Mouse (Mus musculus): ENCODE data around the gene Clint1.

Gene Clint1

GRCm38 (mm10) chr11:45883270-45883931, 31.6 kb downstream of the Clint1 start:
- no peak for DNase-seq (ENCODE audit: low spot score in 2 of 2)

- peak in 1 of 2 experiments; percentile 45 for DNase-seq (ENCODE audit: low spot score in 2 of 2)
Observed at GRCm38 (mm10) chr11:45884029-45884428, 32.2 kb downstream of the Clint1 start.

DNA sequence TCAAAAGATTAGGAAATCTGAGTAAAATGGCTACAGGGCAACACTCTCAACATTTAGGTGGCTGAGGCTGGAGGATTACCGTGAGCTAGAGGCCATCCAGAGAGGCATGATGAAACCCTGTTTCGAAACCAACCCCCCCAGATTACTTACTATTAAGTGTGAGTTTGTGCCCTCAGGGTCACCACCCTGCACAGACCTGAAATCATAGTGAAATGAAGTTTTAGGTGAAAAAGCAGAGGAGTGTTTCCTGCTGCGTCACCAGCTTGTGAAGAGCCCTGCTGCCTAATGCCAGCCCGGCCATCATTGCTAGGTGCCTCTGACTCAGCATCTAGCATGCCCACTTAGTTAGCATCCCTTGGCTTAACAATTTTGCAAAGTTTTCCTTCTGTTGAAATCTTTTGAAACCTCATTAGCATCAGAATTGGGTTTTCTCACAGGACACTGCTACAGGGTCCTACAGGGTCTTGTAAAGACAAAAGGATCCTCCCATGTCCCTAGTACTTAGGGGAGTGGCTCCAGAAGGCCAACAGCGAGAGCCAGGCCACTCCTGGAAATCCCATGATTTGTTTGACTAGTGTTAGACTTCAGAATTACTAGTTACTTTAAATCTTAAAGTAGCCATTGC, 33.9 kb downstream of the Clint1 start:
- no peak for DNase-seq (ENCODE audit: low spot score in 2 of 2)

GRCm38 (mm10) chr11:45886596-45886995, 34.7 kb downstream of the Clint1 start:
- DNase-seq (ENCODE audit: low spot score in 2 of 2): no peak

- no peak for DNase-seq (ENCODE audit: low spot score in 2 of 2)
Observed at GRCm38 (mm10) chr11:45888471-45889030, 36.7 kb downstream of the Clint1 start.

- DNase-seq (ENCODE audit: low spot score in 2 of 2): no peak
Observed at GRCm38 (mm10) chr11:45889981-45890380, 38.1 kb downstream of the Clint1 start.

DNA sequence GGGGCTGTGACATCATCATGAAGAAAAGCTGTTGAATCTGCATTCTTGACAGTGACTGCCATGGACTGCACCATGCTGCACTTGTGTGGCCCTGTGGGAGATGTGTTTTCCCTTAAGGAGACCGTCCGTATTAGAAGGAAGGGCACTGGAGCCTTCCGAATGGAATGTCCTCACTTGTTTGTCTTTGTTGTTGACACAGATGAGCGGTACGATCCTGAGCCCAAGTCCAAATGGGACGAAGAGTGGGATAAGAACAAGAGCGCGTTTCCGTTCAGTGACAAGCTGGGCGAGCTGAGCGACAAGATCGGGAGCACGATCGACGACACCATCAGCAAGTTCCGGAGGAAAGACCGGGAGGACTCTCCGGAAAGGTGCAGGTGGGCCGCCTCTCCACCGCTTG, 38.6 kb downstream of the Clint1 start:
- no peak for DNase-seq (ENCODE audit: low spot score in 2 of 2)

DNA sequence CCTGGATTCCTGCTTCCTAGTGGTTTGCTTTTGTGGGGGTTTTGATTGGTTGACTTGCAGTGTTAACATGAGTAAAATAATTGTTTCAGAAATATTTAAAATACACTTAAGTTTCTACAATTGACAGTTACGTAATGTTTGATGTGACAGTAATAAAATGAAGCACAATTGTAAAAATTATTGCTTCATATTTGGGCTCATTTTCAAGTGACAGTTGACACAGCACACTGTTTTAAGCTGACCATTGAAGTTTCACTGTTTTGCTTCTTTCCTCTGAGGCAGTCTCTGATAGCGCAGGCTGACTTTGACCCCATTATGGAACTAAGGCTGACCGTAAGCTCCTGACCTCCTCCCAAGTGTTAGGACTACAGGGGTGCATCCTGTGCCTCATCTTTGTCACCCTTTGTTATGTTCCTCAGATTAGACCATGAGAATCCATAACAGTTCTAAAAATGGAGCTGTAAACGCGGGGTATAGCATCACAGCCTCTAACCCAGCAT, 41.1 kb downstream of the Clint1 start:
- no peak for DNase-seq (ENCODE audit: low spot score in 2 of 2)

- DNase-seq (ENCODE audit: low spot score in 2 of 2): no peak
Observed at GRCm38 (mm10) chr11:45897392-45897791, 45.5 kb downstream of the Clint1 start.

GRCm38 (mm10) chr11:45900233-45901015, 48.6 kb downstream of the Clint1 start:
- DNase-seq (ENCODE audit: low spot score in 2 of 2): no peak

DNA sequence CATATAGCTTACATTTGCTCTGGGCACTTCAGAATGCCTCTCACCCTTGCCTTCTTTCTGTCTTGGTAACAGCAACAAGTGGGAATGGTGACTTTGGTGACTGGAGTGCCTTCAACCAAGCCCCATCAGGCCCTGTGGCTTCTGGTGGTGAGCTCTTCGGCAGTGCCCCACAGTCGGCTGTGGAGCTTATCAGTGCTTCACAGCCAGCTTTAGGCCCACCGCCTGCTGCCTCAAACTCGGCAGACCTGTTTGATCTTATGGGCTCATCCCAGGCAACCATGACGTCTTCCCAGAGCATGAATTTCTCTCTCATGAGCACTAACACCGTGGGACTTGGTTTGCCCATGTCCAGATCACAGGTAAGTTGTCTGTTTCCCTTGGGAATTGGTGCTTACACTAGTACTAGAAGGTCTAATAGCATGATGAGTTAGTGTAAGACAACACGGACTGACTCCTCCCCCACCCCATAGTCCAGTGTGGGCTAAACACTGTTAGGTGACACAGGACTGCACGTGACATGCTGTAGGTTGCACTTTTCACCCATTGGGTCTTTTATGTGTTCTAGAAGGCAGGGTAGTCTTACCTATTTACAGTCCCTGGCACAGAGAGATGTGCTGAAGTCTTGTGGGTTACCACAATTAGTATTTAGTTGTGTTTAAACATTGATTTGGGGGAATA, 54.4 kb downstream of the Clint1 start:
- peak in 1 of 2 experiments; percentile 6 for DNase-seq (ENCODE audit: low spot score in 2 of 2)

GRCm38 (mm10) chr11:45907301-45907700, 55.5 kb downstream of the Clint1 start:
- DNase-seq (ENCODE audit: low spot score in 2 of 2): no peak

- no peak for DNase-seq (ENCODE audit: low spot score in 2 of 2)
Observed at GRCm38 (mm10) chr11:45908070-45908469, 56.2 kb downstream of the Clint1 start.

- no peak for DNase-seq (ENCODE audit: low spot score in 2 of 2)
Observed at GRCm38 (mm10) chr11:45908894-45909293, 57.0 kb downstream of the Clint1 start.

DNA sequence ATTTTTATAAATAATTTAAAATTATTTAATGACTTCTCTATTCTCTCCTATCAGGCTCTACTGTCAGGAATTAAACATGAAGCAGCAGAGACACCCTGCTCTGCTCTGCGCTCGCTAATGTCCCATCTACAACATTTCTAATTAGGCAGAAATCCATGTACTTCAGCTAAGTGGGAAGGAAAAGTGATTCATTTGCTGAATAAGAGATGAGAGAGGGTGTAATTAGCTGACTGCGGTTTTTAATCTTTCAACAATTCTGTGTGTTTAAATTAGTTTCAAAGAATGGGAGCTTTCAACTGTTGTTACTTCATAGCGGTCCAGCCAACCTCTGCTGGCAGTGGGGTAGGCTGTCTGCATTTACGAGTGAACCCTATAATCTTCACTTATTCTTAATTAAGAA, 58.9 kb downstream of the Clint1 start:
- DNase-seq (ENCODE audit: low spot score in 2 of 2): no peak

- no peak for DNase-seq (ENCODE audit: low spot score in 2 of 2)
Observed at GRCm38 (mm10) chr11:45916196-45916595, 64.3 kb downstream of the Clint1 start.

- DNase-seq (ENCODE audit: low spot score in 2 of 2): no peak
Observed at GRCm38 (mm10) chr11:45918018-45918417, 66.2 kb downstream of the Clint1 start.

GRCm38 (mm10) chr11:45918836-45919235, 67.0 kb downstream of the Clint1 start:
- DNase-seq (ENCODE audit: low spot score in 2 of 2): no peak

- DNase-seq (ENCODE audit: low spot score in 2 of 2): no peak
Observed at GRCm38 (mm10) chr11:45921026-45921425, 69.2 kb downstream of the Clint1 start.

DNA sequence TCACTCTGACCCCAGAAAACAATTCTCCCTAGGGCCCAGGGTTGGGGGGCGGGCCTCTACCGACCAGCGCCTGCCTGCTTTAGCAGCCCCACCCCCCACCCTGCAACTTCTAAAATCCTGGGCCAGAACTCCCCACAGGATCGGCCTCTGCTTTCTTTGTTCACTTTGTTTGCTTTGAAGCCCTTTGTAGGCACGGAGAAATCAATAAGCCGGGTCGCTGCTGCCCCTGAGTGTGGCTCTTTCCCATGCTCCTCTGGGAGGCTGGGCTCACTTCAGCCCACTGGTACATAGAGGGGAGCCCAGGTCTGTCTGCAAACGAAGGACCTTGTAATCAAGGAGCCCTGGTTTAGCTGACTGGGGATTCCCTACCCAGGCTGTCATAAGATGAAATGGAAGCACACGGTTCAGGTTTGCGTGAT, 69.6 kb downstream of the Clint1 start:
- DNase-seq (ENCODE audit: low spot score in 2 of 2): no peak

GRCm38 (mm10) chr11:45925436-45925835, 73.6 kb downstream of the Clint1 start:
- DNase-seq (ENCODE audit: low spot score in 2 of 2): no peak

- peak; percentile 60 to 65 for DNase-seq (ENCODE audit: low spot score in 2 of 2)
Observed at GRCm38 (mm10) chr11:45926640-45927082, 74.8 kb downstream of the Clint1 start.

Measured in spleen, postnatal 36 days (tissue).